Mouse (Mus musculus): ENCODE results near the gene Krt16.

DNA sequence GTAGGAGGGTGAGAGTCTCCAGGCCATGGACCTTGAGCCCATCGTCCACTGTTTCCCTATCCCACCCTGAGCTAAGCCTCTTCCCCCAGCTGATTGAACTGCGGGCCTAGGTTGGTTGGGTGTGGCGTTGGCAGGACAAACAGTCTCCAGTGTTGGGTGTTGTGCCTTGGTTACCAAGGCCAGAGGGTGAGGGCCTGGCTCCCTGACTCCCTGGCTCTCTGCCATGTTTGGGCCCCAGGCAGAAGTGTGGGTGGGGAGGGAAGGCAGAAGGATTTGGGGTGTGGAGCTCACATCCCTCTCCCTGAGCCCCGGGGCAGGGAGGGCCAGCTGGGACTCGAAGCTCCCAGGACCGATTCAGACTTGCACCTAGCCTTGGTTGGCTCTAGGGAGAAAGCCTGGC lies 40.2 kb upstream of the Krt16 start:
- TF ChIP-seq POLR2A (IDR thresholded peaks at IDR 0.05; ENCODE audit: borderline replicate concordance, insufficient read depth, low read length) = no peak
- TF ChIP-seq CTCF (IDR thresholded peaks at IDR 0.05; ENCODE audit: borderline replicate concordance, insufficient read depth, low read depth, low read length) = no peak
